Mouse (Mus musculus) heart, postnatal 0 days (tissue): Measurements from ENCODE around the gene Sbno2.

ENCODE experiments used
- CTCF ChIP-seq: IDR thresholded peaks from 2 replicates; pipeline ENCODE4 v1.5.1; 2016; ENCODE audit warnings: antibody characterized with exemption, control low read depth, low read depth
- EP300 ChIP-seq: IDR thresholded peaks from 2 replicates; pipeline ENCODE4 v1.6.1; 2016; ENCODE audit warnings: antibody characterized with exemption, low read depth

DNA sequence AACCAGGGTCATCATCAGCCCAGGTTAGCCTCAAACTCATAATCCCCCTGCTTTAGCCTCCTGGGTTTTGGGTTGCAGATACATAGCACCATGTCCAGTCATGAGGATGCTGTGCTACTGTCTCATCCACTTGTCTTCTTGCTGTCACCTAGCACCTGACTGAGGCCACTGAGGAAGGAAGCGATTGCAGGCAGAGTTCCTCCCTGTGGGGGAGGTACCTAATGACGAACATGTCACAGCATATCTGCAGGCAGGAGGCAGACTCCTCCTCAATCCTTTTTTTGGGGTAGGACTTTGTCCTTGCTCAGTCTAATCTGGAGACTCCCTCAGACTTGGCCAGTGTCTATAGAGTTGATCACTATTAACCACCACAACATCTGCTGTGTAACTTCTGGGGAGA lies 16.3 kb upstream of the Sbno2 start:
- TF ChIP-seq CTCF (no peak), EP300 (no peak)
